Mouse (Mus musculus) duodenum, adult 2 months (tissue): ENCODE data around the gene Acsl5. TPM values are rescaled to one million over a fixed set of nuclear protein-coding genes. Genes with fewer than 3 reads are reported as not detected.

ENCODE experiments used
- polyA plus RNA-seq: library from polyadenylated mRNA; depleted of rRNA; stranded (reverse); fragments of >200 nt; gene quantifications from 2 replicates; pipeline ENCODE4 v1.2.3, GENCODE M21; 2012; ENCODE audit warnings: low replicate concordance; rRNA removed

Acsl5 gene
- 95.7 and 171 TPM in 2 replicates for polyA plus RNA-seq

GRCm38 (mm10) chr19:55251383-55252124 is at the start of gene Acsl5:
Gene Acsl5 (plus strand): TSS chr19:55251938.

GRCm38 (mm10) chr19:55241186-55241645 is 10.5 kb upstream of the Acsl5 start, which contains the start of gene Gucy2g:
Gene Gucy2g (minus strand): TSS chr19:55241236.

GRCm38 (mm10) chr19:55315452-55316108 is 63.8 kb downstream of the Acsl5 start, which contains the start of gene Zdhhc6:
Gene Zdhhc6 (minus strand): TSS chr19:55316032.

GRCm38 (mm10) chr19:55316109-55316714 is 64.5 kb downstream of the Acsl5 start, which contains the start of gene Vti1a:
Gene Vti1a (plus strand): TSS chr19:55316295.

Other genes starting within 250 kb of the Acsl5 start
- gene Gpam, start 124.7 kb upstream of the Acsl5 start, polyA plus RNA-seq: 3.3 and 5.0 TPM in 2 replicates
- not detected in 2 replicates for gene Tectb, start 71.2 kb upstream of the Acsl5 start, polyA plus RNA-seq
- 0.05 TPM in 1 of 2 replicates, not detected in the other for gene Gucy2g, start 10.7 kb upstream of the Acsl5 start, polyA plus RNA-seq
- 4.4 and 4.9 TPM in 2 replicates for gene Zdhhc6, start 64.1 kb downstream of the Acsl5 start, polyA plus RNA-seq
- 7.8 and 10.0 TPM in 2 replicates for gene Vti1a, start 64.4 kb downstream of the Acsl5 start, polyA plus RNA-seq